Comparison of ENCODE assay signal across 11 mouse cellular contexts in genomic region chr12:56535411-56536173, GRCm38 (mm10). TPM values are rescaled to one million over a fixed set of nuclear protein-coding genes. Genes with fewer than 3 reads are reported as not detected.
DNase-seq lines count a peak whose midpoint lies in the region; ATAC-seq and TF ChIP-seq lines count a peak whose summit lies in the region.
"Had no signal": no experiment of that assay in that cellular context is flagged by ENCODE, and none has a peak within 500 bp of the region (broad histone marks: within the 10 kb centered on the region; RNA-seq: fewer than 3 reads in every experiment).

No protein-coding gene starts in this region.

- no peaks in the 10 kb centered on the region for H3K9me3 ChIP-seq in heart, embryonic 15.5 days (replicated peaks)
- no peaks in the 10 kb centered on the region for H3K9me3 ChIP-seq in forebrain, postnatal 0 days (ENCODE audit: low read length)

- no peaks in the 10 kb centered on the region for H3K79me2 ChIP-seq in heart, adult 2 months (replicated peaks; ENCODE audit: control insufficient read depth, insufficient read depth, low read length)

- TF ChIP-seq CTCF in heart, adult 2 months (IDR thresholded peaks at IDR 0.05) = no peak
- TF ChIP-seq CTCF in forebrain, postnatal 0 days (IDR thresholded peaks at IDR 0.05; ENCODE audit: low read depth) = no peak
- TF ChIP-seq CTCF in thymus, adult 2 months (IDR thresholded peaks at IDR 0.05; ENCODE audit: borderline replicate concordance, control insufficient read depth, extremely low read depth, insufficient read depth, low read length, poor library complexity) = no peak

- peak overlapping the region; percentile 16; the same call in 1 of the 2 replicates for H3K27ac ChIP-seq in heart, embryonic 15.5 days
- no peak overlapping the region for H3K27ac ChIP-seq in heart, adult 2 months
- H3K27ac ChIP-seq in forebrain, postnatal 0 days (ENCODE audit: low read depth, low read length) = no peak overlapping the region; the same call in 1 of the 2 replicates
- H3K27ac ChIP-seq in thymus, adult 2 months (ENCODE audit: control insufficient read depth, insufficient read depth, low read length) = no peak overlapping the region
- H3K27ac ChIP-seq: macrophage had no signal

- TF ChIP-seq EP300 in heart, adult 2 months (IDR thresholded peaks at IDR 0.05; ENCODE audit: insufficient read depth, low read depth, low read length) = no peak

- intact Hi-C loops in heart, adult 2 months (cut with DNase I) = no loop called here

- peak overlapping the region; percentile 46 for H3K4me3 ChIP-seq in heart, embryonic 15.5 days
- H3K4me3 ChIP-seq in heart, adult 2 months = no peak overlapping the region
- peak overlapping the region; percentile 17 for H3K4me3 ChIP-seq in forebrain, postnatal 0 days (ENCODE audit: low read depth, low read length)
- H3K4me3 ChIP-seq in thymus, adult 2 months (ENCODE audit: control insufficient read depth, insufficient read depth, low read length) = no peak overlapping the region

- H3K27me3 ChIP-seq in heart, embryonic 15.5 days = peaks cover 96% of the 10 kb centered on the region
- H3K27me3 ChIP-seq in heart, adult 2 months (ENCODE audit: control insufficient read depth, insufficient read depth, low read length) = peaks cover 44% of the 10 kb centered on the region
- H3K27me3 ChIP-seq in forebrain, postnatal 0 days (ENCODE audit: insufficient read depth, low read length) = peaks cover 76% of the 10 kb centered on the region
- peaks cover 24% of the 10 kb centered on the region for H3K27me3 ChIP-seq in thymus, adult 2 months (ENCODE audit: control insufficient read depth, insufficient read depth, low read length)
- H3K27me3 ChIP-seq: CH12.LX had no signal

- H3K9ac ChIP-seq in heart, embryonic 15.5 days = no peak overlapping the region
- no peak overlapping the region for H3K9ac ChIP-seq in heart, adult 2 months (ENCODE audit: low read depth, low read length)
- no peak overlapping the region for H3K9ac ChIP-seq in forebrain, postnatal 0 days

- no peak for DNase-seq in heart, adult 2 months
- DNase-seq in ZHBTc4 (ENCODE audit: low read depth, low spot score) = peak; percentile 67
- peak; percentile 21 for DNase-seq in forebrain, postnatal 0 days
- DNase-seq in lung, postnatal 25 days (ENCODE audit: low spot score) = peak; percentile 66
- DNase-seq in thymus, adult 2 months = no peak
- DNase-seq in right cerebral cortex, postnatal 36 days (ENCODE audit: low spot score in 2 of 2) = no peak
- DNase-seq in cerebellum, adult 11 months = no peak

- ATAC-seq in heart, embryonic 15.5 days (replicated peaks; ENCODE audit: insufficient number of reproducible peaks, insufficient read depth, low FRiP score, low read depth) = no peak
- ATAC-seq in forebrain, postnatal 0 days = peak; percentile 9; the same call in 1 of the 2 replicates

- no peak for TF ChIP-seq POLR2A in heart, adult 2 months (IDR thresholded peaks at IDR 0.05; ENCODE audit: insufficient read depth, low read depth, low read length)
- TF ChIP-seq POLR2A in thymus, adult 2 months (IDR thresholded peaks at IDR 0.05; ENCODE audit: control insufficient read depth, extremely low read depth, insufficient read depth, low read length, poor library complexity) = no peak

- H3K36me3 ChIP-seq in heart, embryonic 15.5 days = no peaks in the 10 kb centered on the region
- H3K36me3 ChIP-seq in heart, adult 2 months (ENCODE audit: control insufficient read depth, insufficient read depth, low read length) = no peaks in the 10 kb centered on the region
- H3K36me3 ChIP-seq in forebrain, postnatal 0 days (ENCODE audit: insufficient read depth) = no peaks in the 10 kb centered on the region
- no peaks in the 10 kb centered on the region for H3K36me3 ChIP-seq in thymus, adult 2 months (ENCODE audit: control insufficient read depth, insufficient read depth, low read length)

- H3K4me1 ChIP-seq in heart, embryonic 15.5 days (replicated peaks) = peaks cover 25% of the 10 kb centered on the region
- H3K4me1 ChIP-seq in heart, adult 2 months (ENCODE audit: control insufficient read depth, insufficient read depth, low read length) = no peaks in the 10 kb centered on the region
- H3K4me1 ChIP-seq in forebrain, postnatal 0 days (ENCODE audit: insufficient read depth) = no peaks in the 10 kb centered on the region
- H3K4me1 ChIP-seq in thymus, adult 2 months (replicated peaks; ENCODE audit: control insufficient read depth, insufficient read depth, low read length) = no peaks in the 10 kb centered on the region

- peak overlapping the region; percentile 38 for H3K4me2 ChIP-seq in heart, embryonic 15.5 days
- peak overlapping the region; percentile 17 for H3K4me2 ChIP-seq in forebrain, postnatal 0 days (ENCODE audit: low read depth)

- under 1% methylated on average over 28 of the region's 36 CpGs for WGBS in heart, embryonic 15.5 days
- WGBS in heart, adult 2 months = 2% methylated on average over 36 of the region's 36 CpGs
- WGBS in forebrain, postnatal 0 days = 2% methylated on average over 22 of the region's 36 CpGs
- WGBS in thymus, adult 2 months = 5% methylated on average over 34 of the region's 36 CpGs

RNA-seq across cellular contexts. Expression of gene Nkx2-1, which starts 1.1 kb away (rescaled TPM):
- 2.1 and 6.4 TPM in 2 replicates for polyA plus RNA-seq in heart, embryonic 15.5 days (2015; fragmentation: Nextera tagmentation; extraction: Ambion mirVana)
- total RNA-seq in heart, adult 2 months (2021) = not detected
- polyA plus RNA-seq in heart, adult 2 months (2012; rRNA removed) = 0.68 TPM in 1 of 2 replicates, not detected in the other
- total RNA-seq in forebrain, postnatal 0 days (2014; rRNA removed) = 2.9 and 10.3 TPM in 2 replicates
- 3.8 and 7.2 TPM in 2 replicates for polyA plus RNA-seq in forebrain, postnatal 0 days (2015; fragmentation: Nextera tagmentation; extraction: Ambion mirVana)
- polyA plus RNA-seq in thymus, adult 2 months (2012; rRNA removed) = 0.22 and 0.23 TPM in 2 replicates
- total RNA-seq: CH12.LX had no signal
- polyA plus RNA-seq: large intestine, adult 2 months; macrophage had no signal

Comparison
In these comparisons a context has a peak if more than half of its experiments do, and no peak if none do; other contexts are left out.
1. H3K4me3 ChIP-seq: peak in heart, embryonic 15.5 days (single experiment) and forebrain, postnatal 0 days (single experiment); none in heart, adult 2 months (single experiment) and thymus, adult 2 months (single experiment).
2. DNase-seq: peak in ZHBTc4 (single experiment), forebrain, postnatal 0 days (single experiment) and lung, postnatal 25 days (single experiment); none in heart, adult 2 months (0 of 2), thymus, adult 2 months (single experiment), right cerebral cortex, postnatal 36 days (0 of 2) and cerebellum, adult 11 months (single experiment).